In the genomic region with DNA sequence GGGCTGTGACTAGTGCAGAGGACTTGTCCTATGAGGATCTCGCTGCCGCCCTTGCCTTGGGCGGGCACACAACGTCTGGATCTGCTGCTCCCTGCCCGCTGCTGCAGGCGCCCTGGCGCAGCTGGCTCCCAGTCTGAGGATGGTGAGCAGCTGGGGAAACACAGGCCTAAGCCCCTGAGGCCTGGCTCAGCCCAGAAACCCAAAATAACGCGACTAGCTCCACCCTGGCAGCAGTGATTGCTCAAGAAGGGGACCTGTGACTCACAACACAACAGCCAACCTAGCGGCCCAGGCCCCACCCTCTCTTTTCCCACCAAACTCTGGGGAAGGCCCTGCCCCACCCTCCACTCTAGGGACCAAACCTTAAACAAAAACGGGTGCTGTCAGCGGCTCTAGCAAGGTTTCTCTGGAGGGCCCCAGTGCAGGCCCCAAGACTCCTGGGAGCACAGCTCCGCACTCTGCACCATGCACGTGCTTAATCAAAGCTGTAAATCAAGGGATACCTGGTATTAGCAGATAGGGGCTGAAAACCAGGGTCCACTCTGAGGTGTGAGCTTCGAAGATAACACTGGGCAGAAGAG, we compare ENCODE assay signal across 10 mouse cellular contexts. TPM values are rescaled to one million over a fixed set of nuclear protein-coding genes. Genes with fewer than 3 reads are reported as not detected.
DNase-seq lines count a peak whose midpoint lies in the region; ATAC-seq lines count a peak whose summit lies in the region.
"Had no signal": no experiment of that assay in that cellular context is flagged by ENCODE, and none has a peak within 500 bp of the region (broad histone marks: within the 10 kb centered on the region; RNA-seq: fewer than 3 reads in every experiment).

No protein-coding gene starts in this region.

- H3K27me3 ChIP-seq in heart, embryonic 10.5 days (ENCODE audit: insufficient read depth, poor library complexity, severe bottlenecking), result no peaks in the 10 kb centered on the region
- H3K27me3 ChIP-seq in heart, embryonic 12.5 days (replicated peaks), result no peaks in the 10 kb centered on the region
- no peaks in the 10 kb centered on the region for H3K27me3 ChIP-seq in liver, embryonic 16.5 days (ENCODE audit: control insufficient read depth, insufficient read depth, low read depth, low read length)
- no peaks in the 10 kb centered on the region for H3K27me3 ChIP-seq in heart, embryonic 11.5 days (ENCODE audit: control insufficient read depth, insufficient read depth, low read length)
- H3K27me3 ChIP-seq: lung, embryonic 15.5 days had no signal

- ATAC-seq in heart, embryonic 12.5 days (ENCODE audit: insufficient number of reproducible peaks, low FRiP score), result no peak
- peak; percentile 64 for ATAC-seq in common myeloid progenitor, adult 5-6 weeks (replicated peaks; ENCODE audit: low read depth, poor library complexity, severe bottlenecking)
- ATAC-seq in liver, embryonic 16.5 days (ENCODE audit: low read depth), result peak; percentile 25
- no peak for ATAC-seq in heart, embryonic 11.5 days (replicated peaks; ENCODE audit: insufficient number of reproducible peaks, low FRiP score, low TSS enrichment)

- H3K9me3 ChIP-seq in heart, embryonic 10.5 days, result no peaks in the 10 kb centered on the region
- H3K9me3 ChIP-seq in heart, embryonic 12.5 days (replicated peaks), result no peaks in the 10 kb centered on the region
- no peaks in the 10 kb centered on the region for H3K9me3 ChIP-seq in liver, embryonic 16.5 days (replicated peaks; ENCODE audit: control insufficient read depth, low read length)
- no peaks in the 10 kb centered on the region for H3K9me3 ChIP-seq in heart, embryonic 11.5 days (replicated peaks; ENCODE audit: control insufficient read depth, low read length)
- H3K9me3 ChIP-seq: lung, embryonic 15.5 days had no signal

- 66% methylated on average over 15 of the region's 15 CpGs for WGBS in heart, embryonic 10.5 days
- 64% methylated on average over 15 of the region's 15 CpGs for WGBS in heart, embryonic 12.5 days
- WGBS in liver, embryonic 16.5 days (ENCODE audit: insufficient replicate concordance), result 71% methylated on average over 15 of the region's 15 CpGs
- WGBS in heart, embryonic 11.5 days (ENCODE audit: insufficient replicate concordance), result 72% methylated on average over 15 of the region's 15 CpGs

- H3K27ac ChIP-seq in heart, embryonic 10.5 days, result peak overlapping the region; percentile 44; the same call in 1 of the 2 replicates
- no peak overlapping the region for H3K27ac ChIP-seq in heart, embryonic 12.5 days (ENCODE audit: poor library complexity, severe bottlenecking)
- H3K27ac ChIP-seq in liver, embryonic 16.5 days (ENCODE audit: low read length), result no peak overlapping the region
- H3K27ac ChIP-seq in heart, embryonic 11.5 days (ENCODE audit: low read depth, low read length), result no peak overlapping the region
- H3K27ac ChIP-seq: lung, embryonic 15.5 days had no signal

- no peak for DNase-seq in heart, embryonic 10.5 days (ENCODE audit: low spot score)
- peak; percentile 79 for DNase-seq in 3T3-L1 (ENCODE audit: low read depth, low spot score)
- DNase-seq in cerebellum, adult 9-10 months, result no peak
- no peak for DNase-seq in layer of hippocampus, adult 8-10 months (ENCODE audit: low spot score in 2 of 2)
- DNase-seq: kidney, postnatal 4 days had no signal

- no peak overlapping the region for H3K4me2 ChIP-seq in heart, embryonic 12.5 days
- no peak overlapping the region for H3K4me2 ChIP-seq in liver, embryonic 16.5 days (ENCODE audit: low read depth, low read length)
- H3K4me2 ChIP-seq in heart, embryonic 11.5 days, result no peak overlapping the region
- H3K4me2 ChIP-seq: lung, embryonic 15.5 days had no signal

- peaks cover 31% of the 10 kb centered on the region for H3K4me1 ChIP-seq in heart, embryonic 10.5 days
- peaks cover 38% of the 10 kb centered on the region for H3K4me1 ChIP-seq in heart, embryonic 12.5 days (replicated peaks)
- H3K4me1 ChIP-seq in liver, embryonic 16.5 days (ENCODE audit: control insufficient read depth, low read depth, low read length), result peaks cover 9% of the 10 kb centered on the region
- H3K4me1 ChIP-seq in heart, embryonic 11.5 days (ENCODE audit: control insufficient read depth, insufficient read depth, low read length), result peaks cover 28% of the 10 kb centered on the region
- H3K4me1 ChIP-seq: lung, embryonic 15.5 days had no signal

- peaks cover 5% of the 10 kb centered on the region; the same call in 1 of the 2 replicates for H3K36me3 ChIP-seq in heart, embryonic 10.5 days
- H3K36me3 ChIP-seq in heart, embryonic 12.5 days, result 0 out of 2 replicates have a peak, but pooled peaks cover 5% of the 10 kb centered on the region
- H3K36me3 ChIP-seq in liver, embryonic 16.5 days (ENCODE audit: control insufficient read depth, insufficient read depth), result peaks cover 7% of the 10 kb centered on the region; the same call in 1 of the 2 replicates
- no peaks in the 10 kb centered on the region for H3K36me3 ChIP-seq in heart, embryonic 11.5 days (ENCODE audit: control insufficient read depth, insufficient read depth, low read length)
- H3K36me3 ChIP-seq: lung, embryonic 15.5 days had no signal

- H3K9ac ChIP-seq in heart, embryonic 12.5 days, result no peak overlapping the region
- H3K9ac ChIP-seq in liver, embryonic 16.5 days (ENCODE audit: low read depth, low read length), result no peak overlapping the region
- no peak overlapping the region for H3K9ac ChIP-seq in heart, embryonic 11.5 days (ENCODE audit: low read depth, low read length)
- H3K9ac ChIP-seq: lung, embryonic 15.5 days had no signal

- no peak overlapping the region for H3K4me3 ChIP-seq in heart, embryonic 10.5 days
- no peak overlapping the region for H3K4me3 ChIP-seq in heart, embryonic 12.5 days
- H3K4me3 ChIP-seq in liver, embryonic 16.5 days (ENCODE audit: low read depth, low read length), result no peak overlapping the region
- no peak overlapping the region for H3K4me3 ChIP-seq in heart, embryonic 11.5 days (ENCODE audit: low read depth, low read length)
- H3K4me3 ChIP-seq: lung, embryonic 15.5 days had no signal

RNA-seq across cellular contexts. Expression of gene Atp2b4, which starts 23.1 kb away (rescaled TPM):
- 15.2 and 26.4 TPM in 2 replicates for polyA plus RNA-seq in heart, embryonic 10.5 days (2016; fragmentation: Nextera tagmentation; extraction: Ambion mirVana)
- polyA plus RNA-seq in heart, embryonic 12.5 days (2016; fragmentation: Nextera tagmentation; extraction: Ambion mirVana), result 24.5 and 29.6 TPM in 2 replicates
- 63.4 and 67.2 TPM in 2 replicates for total RNA-seq in common myeloid progenitor, adult 5-6 weeks (2017)
- 32.0 and 34.8 TPM in 2 replicates for polyA plus RNA-seq in liver, embryonic 16.5 days (2015; fragmentation: Nextera tagmentation; extraction: Ambion mirVana)
- 100 to 1,000 TPM in 1 of 4 experiments, 10 to 100 TPM in 3; 85.7 to 102 (median 91.8) TPM for total RNA-seq in layer of hippocampus, adult 8-10 months (2022)
- polyA plus RNA-seq in heart, embryonic 11.5 days (2014; fragmentation: Nextera tagmentation; extraction: Ambion mirVana), result 26.1 and 35.6 TPM in 2 replicates

Comparison
In these comparisons a context has a peak if more than half of its experiments do, and no peak if none do; other contexts are left out.
1. ATAC-seq: peak in common myeloid progenitor, adult 5-6 weeks (single experiment) and liver, embryonic 16.5 days (single experiment); none in heart, embryonic 12.5 days (single experiment) and heart, embryonic 11.5 days (single experiment).